Mouse (Mus musculus): ENCODE results near the gene Chga. TPM values are rescaled to one million over a fixed set of nuclear protein-coding genes. Genes with fewer than 3 reads are reported as not detected.

Gene Chga
- 0.51 and 0.54 TPM in 2 replicates for polyA plus RNA-seq (2015; fragmentation: Nextera tagmentation; extraction: Ambion mirVana)

GRCm38 (mm10) chr12:102554721-102555516 is at the start of gene Chga:
Gene Chga (plus strand): TSS chr12:102554969.
- no peaks in the 10 kb centered on the region for H3K36me3 ChIP-seq (ENCODE audit: insufficient read depth, low read length)
- no peak within 1 kb of the TSS for H3K27ac ChIP-seq
- H3K9ac ChIP-seq (ENCODE audit: low read depth, low read length), result no peak within 1 kb of the TSS
- no peaks in the 10 kb centered on the region for H3K4me1 ChIP-seq (replicated peaks; ENCODE audit: insufficient read depth, low read length)
- peak within 1 kb of the TSS; percentile 35 for H3K4me2 ChIP-seq (ENCODE audit: low read length)
- 0 out of 2 replicates have a peak within 1 kb of the TSS, but pooled peaks have one; percentile 11 for H3K4me3 ChIP-seq (replicated peaks; ENCODE audit: low read depth, low read length)
- peak; percentile 88 for DNase-seq (ENCODE audit: low spot score)
- H3K27me3 ChIP-seq (ENCODE audit: insufficient read depth, low read length), result peaks cover 12% of the 10 kb centered on the region
- peak; percentile 68 for ATAC-seq (replicated peaks; ENCODE audit: low FRiP score, low read depth)
- no peaks in the 10 kb centered on the region for H3K9me3 ChIP-seq (replicated peaks; ENCODE audit: low read length)
- 3% methylated on average over 48 of the region's 48 CpGs for WGBS
- TF ChIP-seq CTCF (IDR thresholded peaks at IDR 0.05; ENCODE audit: low read depth), result no peak

GRCm38 (mm10) chr12:102505131-102505713 is 49.5 kb upstream of the Chga start:
- Histone ChIP-seq H3K4me3 (replicated peaks; ENCODE audit: low read depth, low read length) (no peak overlapping the region), H3K9me3 (replicated peaks; ENCODE audit: low read length) (no peaks in the 10 kb centered on the region), H3K9ac (ENCODE audit: low read depth, low read length) (no peak overlapping the region), H3K36me3 (ENCODE audit: insufficient read depth, low read length) (no peaks in the 10 kb centered on the region), H3K4me2 (ENCODE audit: low read length) (no peak overlapping the region), H3K27me3 (ENCODE audit: insufficient read depth, low read length) (no peaks in the 10 kb centered on the region), H3K4me1 (replicated peaks; ENCODE audit: insufficient read depth, low read length) (no peaks in the 10 kb centered on the region), H3K27ac (no peak overlapping the region)
- 65% methylated on average over 9 of the region's 9 CpGs for WGBS
- no peak for TF ChIP-seq CTCF (IDR thresholded peaks at IDR 0.05; ENCODE audit: low read depth)
- no peak for DNase-seq (ENCODE audit: low spot score)
- ATAC-seq (replicated peaks; ENCODE audit: low FRiP score, low read depth), result no peak

GRCm38 (mm10) chr12:102505949-102506348 is 48.8 kb upstream of the Chga start:
- Histone ChIP-seq H3K4me1 (replicated peaks; ENCODE audit: insufficient read depth, low read length) (no peaks in the 10 kb centered on the region), H3K9ac (ENCODE audit: low read depth, low read length) (no peak overlapping the region), H3K36me3 (ENCODE audit: insufficient read depth, low read length) (no peaks in the 10 kb centered on the region), H3K27ac (no peak overlapping the region), H3K4me2 (ENCODE audit: low read length) (no peak overlapping the region), H3K4me3 (replicated peaks; ENCODE audit: low read depth, low read length) (no peak overlapping the region), H3K27me3 (ENCODE audit: insufficient read depth, low read length) (no peaks in the 10 kb centered on the region), H3K9me3 (replicated peaks; ENCODE audit: low read length) (no peaks in the 10 kb centered on the region)
- no peak for DNase-seq (ENCODE audit: low spot score)
- TF ChIP-seq CTCF (IDR thresholded peaks at IDR 0.05; ENCODE audit: low read depth), result no peak
- no peak for ATAC-seq (replicated peaks; ENCODE audit: low FRiP score, low read depth)
- 93% methylated on average over 7 of the region's 7 CpGs for WGBS

- ATAC-seq (replicated peaks; ENCODE audit: low FRiP score, low read depth) (no peak), DNase-seq (ENCODE audit: low spot score) (no peak)
- no peak overlapping the region for H3K4me2 ChIP-seq (ENCODE audit: low read length)
- no peak overlapping the region for H3K4me3 ChIP-seq (replicated peaks; ENCODE audit: low read depth, low read length)
- no peak overlapping the region for H3K27ac ChIP-seq
- H3K9ac ChIP-seq (ENCODE audit: low read depth, low read length), result no peak overlapping the region
- no peaks in the 10 kb centered on the region for H3K36me3 ChIP-seq (ENCODE audit: insufficient read depth, low read length)
- H3K9me3 ChIP-seq (replicated peaks; ENCODE audit: low read length), result no peaks in the 10 kb centered on the region
- H3K27me3 ChIP-seq (ENCODE audit: insufficient read depth, low read length), result no peaks in the 10 kb centered on the region
- no peak for TF ChIP-seq CTCF (IDR thresholded peaks at IDR 0.05; ENCODE audit: low read depth)
- WGBS, result 20% methylated on average over 3 of the region's 3 CpGs
- H3K4me1 ChIP-seq (replicated peaks; ENCODE audit: insufficient read depth, low read length), result no peaks in the 10 kb centered on the region
These were observed 43.4 kb upstream of the Chga start for GRCm38 (mm10) chr12:102511363-102511762.

- no peak for ATAC-seq (replicated peaks; ENCODE audit: low FRiP score, low read depth)
- Histone ChIP-seq H3K4me1 (replicated peaks; ENCODE audit: insufficient read depth, low read length) (no peaks in the 10 kb centered on the region), H3K27ac (no peak overlapping the region), H3K36me3 (ENCODE audit: insufficient read depth, low read length) (no peaks in the 10 kb centered on the region), H3K9ac (ENCODE audit: low read depth, low read length) (no peak overlapping the region), H3K27me3 (ENCODE audit: insufficient read depth, low read length) (no peaks in the 10 kb centered on the region), H3K4me2 (ENCODE audit: low read length) (no peak overlapping the region), H3K9me3 (replicated peaks; ENCODE audit: low read length) (no peaks in the 10 kb centered on the region), H3K4me3 (replicated peaks; ENCODE audit: low read depth, low read length) (no peak overlapping the region)
- DNase-seq (ENCODE audit: low spot score), result no peak
- WGBS, result 78% methylated on average over 6 of the region's 6 CpGs
- TF ChIP-seq CTCF (IDR thresholded peaks at IDR 0.05; ENCODE audit: low read depth), result no peak
These were observed 40.6 kb upstream of the Chga start for GRCm38 (mm10) chr12:102514151-102514550.

GRCm38 (mm10) chr12:102514751-102515150 is 40.0 kb upstream of the Chga start:
- ATAC-seq (replicated peaks; ENCODE audit: low FRiP score, low read depth) (no peak), DNase-seq (ENCODE audit: low spot score) (no peak)
- H3K36me3 ChIP-seq (ENCODE audit: insufficient read depth, low read length), result no peaks in the 10 kb centered on the region
- WGBS, result 83% methylated on average over 6 of the region's 6 CpGs
- H3K27ac ChIP-seq, result no peak overlapping the region
- H3K9me3 ChIP-seq (replicated peaks; ENCODE audit: low read length), result no peaks in the 10 kb centered on the region
- no peaks in the 10 kb centered on the region for H3K4me1 ChIP-seq (replicated peaks; ENCODE audit: insufficient read depth, low read length)
- TF ChIP-seq CTCF (IDR thresholded peaks at IDR 0.05; ENCODE audit: low read depth), result no peak
- no peak overlapping the region for H3K4me2 ChIP-seq (ENCODE audit: low read length)
- H3K4me3 ChIP-seq (replicated peaks; ENCODE audit: low read depth, low read length), result no peak overlapping the region
- H3K9ac ChIP-seq (ENCODE audit: low read depth, low read length), result no peak overlapping the region
- no peaks in the 10 kb centered on the region for H3K27me3 ChIP-seq (ENCODE audit: insufficient read depth, low read length)
